Comparison of ENCODE assay signal across 9 mouse cellular contexts in genomic region chr12:24723859-24724258, GRCm38 (mm10). TPM values are rescaled to one million over a fixed set of nuclear protein-coding genes. Genes with fewer than 3 reads are reported as not detected.
DNase-seq lines count a peak whose midpoint lies in the region; ATAC-seq and TF ChIP-seq lines count a peak whose summit lies in the region.
"Had no signal": no experiment of that assay in that cellular context is flagged by ENCODE, and none has a peak within 500 bp of the region (broad histone marks: within the 10 kb centered on the region; RNA-seq: fewer than 3 reads in every experiment).

No protein-coding gene starts in this region.

- peaks cover 7% of the 10 kb centered on the region; the same call in 1 of the 2 replicates for H3K4me1 ChIP-seq in heart, postnatal 0 days (ENCODE audit: control insufficient read depth, insufficient read depth)
- peaks cover 0 to 17% of the 10 kb centered on the region in 2 experiments; a peak in 2 of 4 replicates for H3K4me1 ChIP-seq in ES-E14 (ENCODE audit: control insufficient read depth in 2 of 2, insufficient read depth in 2 of 2, low read length in 2 of 2, poor library complexity in 1 of 2)
- peaks cover 9% of the 10 kb centered on the region for H3K4me1 ChIP-seq in forebrain, embryonic 12.5 days
- peaks cover 16% of the 10 kb centered on the region for H3K4me1 ChIP-seq in limb, embryonic 15.5 days

- TF ChIP-seq EP300 in heart, postnatal 0 days (IDR thresholded peaks at IDR 0.05; ENCODE audit: low read depth): no peak

- no peak overlapping the region for H3K9ac ChIP-seq in heart, postnatal 0 days (replicated peaks; ENCODE audit: low read depth, low read length)
- peak overlapping the region; percentile 33; the same call in 1 of the 2 replicates for H3K9ac ChIP-seq in ES-E14 (ENCODE audit: insufficient read depth, low read depth, low read length, poor library complexity, severe bottlenecking)
- no peak overlapping the region for H3K9ac ChIP-seq in forebrain, embryonic 12.5 days
- H3K9ac ChIP-seq in limb, embryonic 15.5 days: no peak overlapping the region

- in situ Hi-C loops in ES-E14 (cut with MboI; ENCODE audit: low sequenced_read_pairs in 2 of 2, unreplicated experiment in 2 of 2): no loop called here

- H3K36me3 ChIP-seq in heart, postnatal 0 days (replicated peaks; ENCODE audit: control insufficient read depth, insufficient read depth, low read length): no peaks in the 10 kb centered on the region
- H3K36me3 ChIP-seq in ES-E14 (ENCODE audit: control insufficient read depth, insufficient read depth, low read length, poor library complexity, severe bottlenecking): no peaks in the 10 kb centered on the region
- H3K36me3 ChIP-seq in forebrain, embryonic 12.5 days (replicated peaks): no peaks in the 10 kb centered on the region
- no peaks in the 10 kb centered on the region for H3K36me3 ChIP-seq in limb, embryonic 15.5 days

- DNase-seq in heart, postnatal 0 days (ENCODE audit: low spot score): no peak
- DNase-seq in heart, postnatal 10 days: no peak
- no peak for DNase-seq in ES-E14 (ENCODE audit: low read depth, low spot score)
- no peak for DNase-seq in right cerebral cortex, postnatal 14 days
- no peak for DNase-seq in right cerebral cortex, adult 18-20 months
- no peak for DNase-seq in thymus, postnatal 36 days

- no peak for TF ChIP-seq CTCF in heart, postnatal 0 days (IDR thresholded peaks at IDR 0.05; ENCODE audit: low read depth)

- intact Hi-C loops in heart, postnatal 10 days (cut with DNase I): no loop called here

- 0 out of 2 replicates have a peak, but pooled peaks cover 4% of the 10 kb centered on the region for H3K9me3 ChIP-seq in heart, postnatal 0 days (replicated peaks; ENCODE audit: control insufficient read depth, low read length)
- H3K9me3 ChIP-seq in ES-E14 (ENCODE audit: control insufficient read depth, insufficient read depth, low read depth, low read length): no peaks in the 10 kb centered on the region
- no peaks in the 10 kb centered on the region for H3K9me3 ChIP-seq in forebrain, embryonic 12.5 days
- no peaks in the 10 kb centered on the region for H3K9me3 ChIP-seq in limb, embryonic 15.5 days
- H3K9me3 ChIP-seq: G1E had no signal

- H3K27ac ChIP-seq in heart, postnatal 0 days (ENCODE audit: low read depth): no peak overlapping the region
- H3K27ac ChIP-seq in ES-E14 (ENCODE audit: insufficient read depth, low read depth, low read length, poor library complexity, severe bottlenecking): peak overlapping the region; percentile 48; the same call in 1 of the 2 replicates
- 0 out of 2 replicates have a peak overlapping the region, but pooled peaks have one; percentile 16 for H3K27ac ChIP-seq in forebrain, embryonic 12.5 days
- peak overlapping the region; percentile 82 for H3K27ac ChIP-seq in limb, embryonic 15.5 days

- peak; percentile 36; the same call in 1 of the 2 replicates for ATAC-seq in heart, postnatal 0 days (ENCODE audit: insufficient read depth, low read depth)
- ATAC-seq in forebrain, embryonic 12.5 days (ENCODE audit: low FRiP score): no peak
- ATAC-seq in limb, embryonic 15.5 days (ENCODE audit: insufficient number of reproducible peaks, low FRiP score, low TSS enrichment, low read depth): no peak

- 37% methylated on average over 4 of the region's 4 CpGs for WGBS in heart, postnatal 0 days
- WGBS in forebrain, embryonic 12.5 days: 77% methylated on average over 4 of the region's 4 CpGs
- WGBS in limb, embryonic 15.5 days: 17% methylated on average over 4 of the region's 4 CpGs

- no peaks in the 10 kb centered on the region for H3K27me3 ChIP-seq in heart, postnatal 0 days (ENCODE audit: control insufficient read depth, insufficient read depth, low read length)
- H3K27me3 ChIP-seq in forebrain, embryonic 12.5 days: no peaks in the 10 kb centered on the region
- no peaks in the 10 kb centered on the region for H3K27me3 ChIP-seq in limb, embryonic 15.5 days

- H3K4me3 ChIP-seq in heart, postnatal 0 days (ENCODE audit: low read depth, low read length): no peak overlapping the region
- H3K4me3 ChIP-seq in ES-E14 (ENCODE audit: insufficient read depth in 1 of 2, low read depth in 1 of 2, low read length in 2 of 2, poor library complexity in 1 of 2, severe bottlenecking in 1 of 2): no peak overlapping the region
- H3K4me3 ChIP-seq in forebrain, embryonic 12.5 days (replicated peaks): no peak overlapping the region
- H3K4me3 ChIP-seq in limb, embryonic 15.5 days: no peak overlapping the region

- no peak overlapping the region for H3K4me2 ChIP-seq in heart, postnatal 0 days (ENCODE audit: low read depth, low read length)
- no peak overlapping the region for H3K4me2 ChIP-seq in forebrain, embryonic 12.5 days
- H3K4me2 ChIP-seq in limb, embryonic 15.5 days: 0 out of 2 replicates have a peak overlapping the region, but pooled peaks have one; percentile 14

TF ChIP-seq in ES-E14, 5 proteins besides CTCF, POLR2A, EP300 and RAD21:
- no peak for TF ChIP-seq ZC3H11A (IDR thresholded peaks at IDR 0.05; ENCODE audit: borderline replicate concordance, low read depth, low read length)
- TF ChIP-seq MAFK (IDR thresholded peaks at IDR 0.05; ENCODE audit: insufficient read depth, low read depth, low read length): no peak
- no peak for TF ChIP-seq HCFC1 (IDR thresholded peaks at IDR 0.05; ENCODE audit: borderline replicate concordance, insufficient read depth, low read length)
- TF ChIP-seq ZNF384 (IDR thresholded peaks at IDR 0.05; ENCODE audit: low read depth, low read length): no peak
- no peak for TF ChIP-seq CHD2 (IDR thresholded peaks at IDR 0.05; ENCODE audit: low read depth, low read length)

RNA-seq across cellular contexts. Expression of gene Rrm2, which starts 15.8 kb away (rescaled TPM):
- 76.8 and 78.0 TPM in 2 replicates for total RNA-seq in heart, postnatal 0 days (2014; rRNA removed; ENCODE audit: low replicate concordance)
- 81.8 and 90.3 TPM in 2 replicates for polyA plus RNA-seq in heart, postnatal 0 days (2015; fragmentation: Nextera tagmentation; extraction: Ambion mirVana)
- 10 to 100 TPM; 44.3 to 46.4 TPM for total RNA-seq in heart, postnatal 10 days (2021)
- 98.6 and 112 TPM in 2 replicates for total RNA-seq in ES-E14 (2012; rRNA removed)
- 525 and 536 TPM in 2 replicates for polyA plus RNA-seq in forebrain, embryonic 12.5 days (2016; fragmentation: Nextera tagmentation; extraction: Ambion mirVana)
- 159 and 162 TPM in 2 replicates for polyA plus RNA-seq in limb, embryonic 15.5 days (2015; fragmentation: Nextera tagmentation; extraction: Ambion mirVana)

RNA-seq across cellular contexts. Expression of gene Cys1, which starts 42.2 kb away (rescaled TPM):
- 2.5 and 3.8 TPM in 2 replicates for total RNA-seq in heart, postnatal 0 days (2014; rRNA removed; ENCODE audit: low replicate concordance)
- 0.85 and 0.89 TPM in 2 replicates for polyA plus RNA-seq in heart, postnatal 0 days (2015; fragmentation: Nextera tagmentation; extraction: Ambion mirVana)
- total RNA-seq in heart, postnatal 10 days (2021): 1 to 10 TPM; 5.1 to 5.9 TPM
- not detected in 2 replicates for total RNA-seq in ES-E14 (2012; rRNA removed)
- polyA plus RNA-seq in forebrain, embryonic 12.5 days (2016; fragmentation: Nextera tagmentation; extraction: Ambion mirVana): 1.0 and 1.1 TPM in 2 replicates
- polyA plus RNA-seq in limb, embryonic 15.5 days (2015; fragmentation: Nextera tagmentation; extraction: Ambion mirVana): 6.7 and 8.1 TPM in 2 replicates
- total RNA-seq: G1E had no signal
- polyA plus RNA-seq: G1E had no signal
